Mouse (Mus musculus): ENCODE measurements around the gene Capn10.

The Capn10 gene

DNA sequence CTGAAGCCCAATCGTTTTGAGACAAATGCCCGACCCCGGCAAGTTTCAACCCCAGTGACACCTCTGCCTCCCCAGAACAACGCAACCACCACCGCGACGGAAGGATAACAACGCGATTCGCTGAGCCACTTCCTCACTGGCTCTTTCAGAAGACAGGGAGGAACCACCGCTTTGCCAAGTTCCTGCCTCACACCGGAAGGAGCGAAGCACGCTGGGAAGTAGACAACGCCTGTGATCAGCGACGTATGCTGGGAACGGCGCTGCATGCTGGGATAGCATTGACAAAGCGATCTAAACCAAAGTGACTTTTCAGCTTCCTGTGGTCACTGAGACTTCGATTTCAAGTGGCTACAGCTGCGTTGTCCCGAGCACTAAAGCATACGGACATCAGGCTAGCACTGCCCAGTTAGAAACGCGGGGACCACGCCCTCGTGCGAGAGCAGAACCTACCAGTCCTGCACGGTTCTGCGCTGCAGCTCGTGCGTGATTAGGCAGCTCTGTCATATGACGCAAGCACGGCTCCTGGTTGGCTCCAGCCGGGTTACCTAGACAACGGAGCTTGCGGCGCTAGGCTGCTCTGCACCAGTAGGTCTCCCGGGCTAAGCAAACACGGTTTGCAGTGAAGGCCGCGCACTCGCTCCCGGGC, at the start of gene Capn10:
Gene Capn10 (plus strand): TSS at position 195 of the 646 bp plus-strand sequence.
- DNase-seq (ENCODE audit: low spot score in 2 of 2), result peak; percentile 90 to 92

GRCm38 (mm10) chr1:92888901-92889655, 45.1 kb upstream of the Capn10 start:
- no peak for DNase-seq (ENCODE audit: low spot score in 2 of 2)

- no peak for DNase-seq (ENCODE audit: low spot score in 2 of 2)
Observed at GRCm38 (mm10) chr1:92892791-92893190, 41.4 kb upstream of the Capn10 start.

DNA sequence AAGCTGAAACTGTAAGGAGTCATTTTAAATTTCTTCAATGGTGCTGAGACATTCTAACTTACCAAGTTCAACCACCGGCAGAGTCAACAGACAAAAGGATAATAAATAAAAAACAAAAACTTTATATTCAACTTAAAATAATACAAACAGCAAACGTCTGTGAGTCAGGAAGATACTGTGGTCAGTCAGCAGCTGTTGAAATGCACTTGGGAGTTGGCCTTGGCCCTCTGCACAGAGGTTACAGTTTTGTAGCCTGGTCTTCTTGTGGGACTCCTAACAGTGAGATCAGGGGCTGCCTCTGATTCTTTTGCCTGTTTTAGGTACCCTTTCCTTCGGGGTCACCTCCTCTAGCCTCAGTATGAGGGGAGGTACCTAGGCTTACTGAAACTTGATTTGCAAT, 40.3 kb upstream of the Capn10 start:
- no peak for DNase-seq (ENCODE audit: low spot score in 2 of 2)

GRCm38 (mm10) chr1:92895089-92895488, 39.1 kb upstream of the Capn10 start:
- DNase-seq (ENCODE audit: low spot score in 2 of 2), result peak; percentile 41 to 69

GRCm38 (mm10) chr1:92902786-92903185, 31.4 kb upstream of the Capn10 start, which contains the start of gene Ankmy1:
Gene Ankmy1 (minus strand): TSS chr1:92902906.
- DNase-seq (ENCODE audit: low spot score in 2 of 2), result peak; percentile 44 to 60

DNA sequence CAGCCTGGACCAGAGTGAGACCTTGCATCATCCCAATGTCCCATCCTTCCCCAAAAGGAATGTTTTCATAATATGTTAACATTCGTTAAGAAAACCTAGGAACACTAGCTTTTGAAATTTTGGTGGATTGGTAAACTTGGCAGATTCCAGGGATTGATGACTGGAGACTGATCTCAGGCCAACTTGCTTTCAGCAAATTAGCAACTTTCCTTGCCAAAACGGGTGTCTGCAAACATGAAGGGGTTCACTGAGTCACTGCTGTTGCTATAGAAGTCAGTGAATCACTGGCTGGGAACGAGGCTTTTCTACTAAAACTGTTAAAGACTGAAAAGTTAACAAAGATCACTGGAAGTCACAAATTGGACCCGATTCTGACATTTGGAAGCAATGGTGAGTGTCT, 30.5 kb upstream of the Capn10 start:
- no peak for DNase-seq (ENCODE audit: low spot score in 2 of 2)

- DNase-seq (ENCODE audit: low spot score in 2 of 2), result no peak
Observed at GRCm38 (mm10) chr1:92905703-92906310, 28.4 kb upstream of the Capn10 start.

- DNase-seq (ENCODE audit: low spot score in 2 of 2), result peak; percentile 82 to 90
Observed at GRCm38 (mm10) chr1:92906779-92907631, 27.2 kb upstream of the Capn10 start, which contains the start of gene Dusp28. Gene Dusp28 (plus strand): TSS chr1:92906981.

DNA sequence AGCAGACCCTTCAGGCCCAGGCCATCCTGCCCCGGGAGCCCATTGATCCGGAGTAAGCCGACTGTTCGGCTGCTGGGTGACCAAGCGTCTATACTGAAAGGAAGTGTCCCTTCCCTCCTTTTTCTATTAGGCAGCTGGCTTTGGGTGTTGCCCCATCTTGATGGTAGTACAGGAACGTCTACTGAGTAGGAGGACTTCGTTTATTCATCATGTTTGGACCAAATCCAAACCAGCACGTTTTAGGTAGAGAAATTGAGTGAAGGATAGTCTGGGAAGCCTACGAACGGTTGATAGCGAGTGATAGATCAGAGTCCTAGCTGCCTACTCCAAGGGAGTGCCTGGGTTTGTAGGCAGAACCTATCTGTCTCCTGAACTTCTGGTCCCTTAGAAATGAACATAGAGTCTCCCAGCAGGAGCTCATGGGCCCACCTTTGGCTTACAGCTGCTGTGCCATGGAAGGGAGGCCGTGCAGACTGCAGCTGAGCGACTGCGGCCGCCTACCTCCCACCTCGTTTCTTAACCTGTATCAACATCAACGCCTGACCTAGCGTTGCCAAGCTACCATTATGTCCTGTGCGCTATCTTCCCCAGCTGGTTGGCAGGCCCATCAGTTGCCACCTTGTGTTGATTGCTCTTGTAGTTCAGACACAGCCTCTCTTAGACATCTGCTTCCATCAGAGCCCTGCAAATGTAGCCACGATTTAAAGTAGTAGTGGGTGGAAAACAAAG, 26.4 kb upstream of the Capn10 start:
- no peak for DNase-seq (ENCODE audit: low spot score in 2 of 2)

DNA sequence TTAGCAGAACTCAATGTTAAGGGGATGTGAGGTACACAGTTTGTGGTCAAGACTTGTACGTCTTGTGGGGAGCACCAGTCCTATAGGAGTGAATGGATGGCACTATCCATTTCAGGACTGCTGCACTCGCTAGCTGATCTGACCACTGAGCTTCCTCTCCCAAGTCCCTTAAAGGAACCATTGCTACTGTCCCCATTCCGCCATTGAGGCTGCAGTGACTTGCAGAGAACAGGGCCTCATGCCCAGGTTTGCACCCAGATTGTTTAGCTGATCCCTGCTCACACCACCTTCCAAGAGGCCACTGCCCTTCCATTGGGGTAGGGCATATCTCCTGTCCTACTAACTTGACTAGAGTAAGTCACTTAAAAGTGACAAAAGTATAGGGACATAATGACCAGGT, 25.5 kb upstream of the Capn10 start:
- no peak for DNase-seq (ENCODE audit: low spot score in 2 of 2)

GRCm38 (mm10) chr1:92909068-92909467, 25.1 kb upstream of the Capn10 start:
- no peak for DNase-seq (ENCODE audit: low spot score in 2 of 2)

GRCm38 (mm10) chr1:92910239-92910885, 23.8 kb upstream of the Capn10 start, which contains the start of gene Rnpepl1:
Gene Rnpepl1 (plus strand): TSS chr1:92910783.
- DNase-seq (ENCODE audit: low spot score in 2 of 2), result peak; percentile 66 to 80

DNA sequence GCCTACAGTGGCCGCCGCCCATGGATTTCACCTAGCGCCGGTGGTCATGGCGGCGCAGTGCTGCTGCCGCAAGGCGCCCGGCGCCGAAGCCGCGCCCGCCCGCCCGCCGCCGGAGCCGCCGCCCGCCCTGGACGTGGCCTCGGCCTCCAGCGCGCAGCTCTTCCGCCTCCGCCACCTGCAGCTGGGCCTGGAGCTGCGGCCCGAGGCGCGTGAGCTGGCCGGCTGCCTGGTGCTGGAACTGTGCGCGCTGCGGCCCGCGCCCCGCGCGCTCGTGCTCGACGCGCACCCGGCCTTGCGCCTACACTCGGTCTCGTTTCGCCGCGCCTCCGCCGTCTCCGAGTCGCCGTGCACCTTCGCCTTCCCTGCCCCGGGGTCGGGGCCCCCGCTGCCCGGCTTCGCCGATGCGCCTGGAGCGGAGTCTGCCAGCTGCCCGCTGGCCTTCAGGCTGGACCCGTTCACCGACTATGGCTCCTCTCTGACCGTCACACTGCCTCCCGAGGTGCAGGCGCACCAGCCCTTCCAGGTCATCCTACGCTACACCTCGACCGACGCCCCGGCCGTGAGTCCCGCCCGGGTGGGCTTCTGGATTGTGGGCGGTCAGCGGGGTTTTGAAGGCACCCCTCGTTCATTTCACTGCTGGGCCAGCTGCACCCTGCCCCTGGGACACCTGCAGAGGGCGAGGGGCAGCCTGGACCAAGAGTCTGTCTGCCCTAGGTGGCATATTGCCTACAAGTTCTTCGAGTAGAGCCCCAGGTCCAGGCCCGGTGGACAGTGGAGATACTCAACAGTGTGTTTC, 23.1 kb upstream of the Capn10 start:
- DNase-seq (ENCODE audit: low spot score in 2 of 2), result peak; percentile 40 to 49

DNA sequence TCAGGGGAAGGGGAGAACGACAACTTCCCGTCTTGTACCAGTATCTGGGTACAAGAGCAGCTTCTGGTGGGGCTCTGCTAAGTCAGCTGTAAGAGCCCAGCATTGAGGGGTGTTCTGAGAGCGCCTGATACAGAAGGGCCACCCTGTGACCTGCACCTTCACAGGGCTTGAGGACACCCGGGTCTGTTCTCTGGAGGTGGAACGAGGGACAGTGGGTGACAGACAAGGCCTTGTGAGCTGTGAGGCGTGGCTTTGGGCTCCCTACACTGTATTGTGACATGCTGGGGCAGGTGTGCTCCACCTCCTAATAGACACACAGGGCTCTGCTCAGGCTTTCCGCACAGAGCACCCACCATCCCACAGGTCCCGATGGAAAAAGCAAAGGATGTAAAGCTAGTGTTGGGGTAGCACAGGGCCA, 22.4 kb upstream of the Capn10 start:
- DNase-seq (ENCODE audit: low spot score in 2 of 2), result peak; percentile 41 to 43

GRCm38 (mm10) chr1:92912286-92912685, 21.9 kb upstream of the Capn10 start:
- no peak for DNase-seq (ENCODE audit: low spot score in 2 of 2)

- DNase-seq (ENCODE audit: low spot score in 2 of 2), result no peak
Observed at GRCm38 (mm10) chr1:92914239-92914638, 19.9 kb upstream of the Capn10 start.

DNA sequence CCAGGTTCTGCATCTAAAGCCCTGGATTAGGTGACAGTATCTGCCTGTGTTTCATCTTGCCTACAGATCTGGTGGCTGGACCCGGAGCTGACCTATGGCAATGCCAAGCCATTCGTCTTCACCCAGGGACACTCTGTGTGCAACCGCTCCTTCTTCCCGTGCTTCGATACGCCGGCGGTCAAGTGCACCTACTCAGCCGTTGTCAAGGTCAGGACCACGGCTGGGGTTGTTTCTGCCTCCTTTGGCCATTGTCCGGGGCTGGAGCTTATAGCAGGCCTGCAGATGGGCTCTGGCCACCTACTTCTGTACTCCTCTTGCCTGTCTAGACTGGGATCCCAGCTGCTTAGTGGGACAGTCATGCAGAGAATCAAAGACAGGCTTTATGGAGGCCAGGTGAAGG, 19.2 kb upstream of the Capn10 start:
- no peak for DNase-seq (ENCODE audit: low spot score in 2 of 2)

DNA sequence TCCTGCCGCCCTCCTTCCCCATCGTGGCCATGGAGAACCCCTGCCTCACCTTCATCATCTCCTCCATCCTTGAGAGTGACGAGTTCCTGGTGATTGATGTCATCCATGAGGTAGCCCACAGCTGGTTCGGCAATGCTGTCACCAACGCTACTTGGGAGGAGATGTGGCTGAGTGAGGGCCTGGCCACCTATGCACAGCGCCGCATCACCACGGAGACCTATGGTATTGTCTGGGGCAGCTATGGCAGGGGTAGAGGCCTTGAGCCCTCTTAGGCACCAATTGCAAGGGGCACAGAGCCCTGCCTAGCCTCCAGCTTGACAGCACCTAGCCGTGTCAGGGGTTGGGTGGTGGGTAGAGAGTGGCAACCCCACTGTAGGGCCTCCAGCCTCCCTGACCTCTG, 17.5 kb upstream of the Capn10 start:
- DNase-seq (ENCODE audit: low spot score in 2 of 2), result no peak

DNA sequence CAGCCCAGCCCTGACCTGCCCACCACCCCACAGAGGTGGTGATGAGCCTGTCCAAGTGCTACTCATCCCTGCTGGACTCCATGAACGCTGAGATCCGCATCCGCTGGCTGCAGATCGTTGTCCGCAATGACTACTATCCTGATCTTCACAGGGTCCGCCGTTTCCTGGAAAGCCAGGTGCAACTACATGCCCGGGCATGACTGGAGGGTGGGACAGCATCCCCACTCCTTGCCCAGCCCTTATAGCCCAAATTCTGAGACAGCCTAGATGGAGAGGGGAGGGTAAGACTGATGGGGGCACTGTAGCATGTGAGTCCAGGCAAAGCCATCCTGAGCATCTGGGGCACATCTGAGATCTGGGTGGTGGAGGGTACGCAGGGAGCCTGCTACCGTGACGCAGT, 15.0 kb upstream of the Capn10 start:
- no peak for DNase-seq (ENCODE audit: low spot score in 2 of 2)

Data from urinary bladder, postnatal 36 days (tissue).